Mouse (Mus musculus) olfactory bulb, adult 2 months (tissue): ENCODE measurements around the gene Iqca. TPM values are rescaled to one million over a fixed set of nuclear protein-coding genes. Genes with fewer than 3 reads are reported as not detected.

Experiments used
- H3K27ac ChIP-seq: fragments of 200-500 bp; 2 replicates; pipeline ENCODE4 v1.5.1; 2012; ENCODE audit warnings: low read depth, low read length; ENCODE audit not compliant: insufficient read depth
- H3K4me1 ChIP-seq: fragments of 200-500 bp; 2 replicates; pipeline ENCODE4 v1.6.1; 2012; ENCODE audit warnings: low read length; ENCODE audit not compliant: control insufficient read depth, insufficient read depth
- H3K4me3 ChIP-seq: fragments of 200-500 bp; 2 replicates; pipeline ENCODE4 v1.5.1; 2012; ENCODE audit warnings: mild to moderate bottlenecking, low read depth, low read length, moderate library complexity; ENCODE audit not compliant: insufficient read depth
- CTCF ChIP-seq: fragments of 200-500 bp; IDR thresholded peaks from 2 replicates; pipeline ENCODE4 v1.5.1; 2012; ENCODE audit warnings: low read depth, mild to moderate bottlenecking, low read length, moderate library complexity; ENCODE audit not compliant: insufficient read depth
- POLR2A ChIP-seq: fragments of 200-500 bp; IDR thresholded peaks from 2 replicates; pipeline ENCODE4 v1.6.1; 2012; ENCODE audit warnings: mild to moderate bottlenecking, low read depth, low read length, moderate library complexity; ENCODE audit not compliant: insufficient read depth
- WGBS: fragments of 180-500 bp; shearing (Covaris S2); methylation state at CpG from one replicate; pipeline ENCODE4 v1.1.7; 2018; 5-methylcytosine and 5-hydroxymethylcytosine counted together
- polyA plus RNA-seq: library from polyadenylated mRNA; stranded (reverse); fragments of >200 nt; gene quantifications from 2 replicates; pipeline ENCODE4 v1.2.4, GENCODE M21; 2012; ENCODE audit warnings: low replicate concordance; ENCODE audit not compliant: missing spikeins, insufficient read depth, insufficient read length

Gene Iqca
- polyA plus RNA-seq, 1 experiment, result not detected

DNA sequence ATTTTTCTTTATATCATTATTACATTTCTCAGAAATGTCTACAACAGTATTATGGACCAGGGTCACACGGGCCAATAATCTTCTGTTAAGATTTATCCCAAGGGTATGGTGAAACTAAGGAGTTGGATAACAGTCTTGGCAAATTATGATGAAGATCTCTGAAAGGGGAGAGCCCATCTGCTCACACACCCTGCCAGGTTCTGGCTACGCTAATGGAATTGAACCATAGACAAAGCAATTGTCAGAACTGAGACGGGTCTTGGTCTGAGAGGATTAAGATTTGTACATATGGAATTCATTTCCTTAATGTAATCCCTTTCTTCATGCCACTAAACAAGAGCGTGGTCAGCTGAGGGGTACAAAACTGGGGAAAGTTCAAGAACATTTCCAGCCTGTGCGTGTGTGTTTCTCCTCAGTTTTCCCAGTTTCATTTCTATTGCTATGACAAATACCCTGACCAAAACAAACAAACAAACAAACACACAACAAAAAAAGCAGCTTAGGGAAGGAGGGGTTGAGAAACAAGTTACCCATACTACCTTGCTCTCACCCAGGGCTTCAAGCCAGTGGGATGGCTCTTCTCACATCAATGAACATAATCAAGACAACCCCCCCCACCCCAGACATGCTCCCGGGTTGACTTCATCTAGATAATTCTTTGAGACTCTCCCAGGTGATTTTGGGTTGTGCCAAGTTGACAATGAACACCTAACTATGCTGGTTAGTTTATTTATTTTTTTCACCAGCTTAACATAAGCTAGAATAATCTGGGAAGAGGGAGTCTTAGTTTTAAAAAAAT, 64.8 kb downstream of the Iqca start:
- 87% methylated on average over 6 of the region's 6 CpGs for WGBS
- Histone ChIP-seq H3K4me1 (peaks cover 8% of the 10 kb centered on the region), H3K27ac (no peak overlapping the region)

DNA sequence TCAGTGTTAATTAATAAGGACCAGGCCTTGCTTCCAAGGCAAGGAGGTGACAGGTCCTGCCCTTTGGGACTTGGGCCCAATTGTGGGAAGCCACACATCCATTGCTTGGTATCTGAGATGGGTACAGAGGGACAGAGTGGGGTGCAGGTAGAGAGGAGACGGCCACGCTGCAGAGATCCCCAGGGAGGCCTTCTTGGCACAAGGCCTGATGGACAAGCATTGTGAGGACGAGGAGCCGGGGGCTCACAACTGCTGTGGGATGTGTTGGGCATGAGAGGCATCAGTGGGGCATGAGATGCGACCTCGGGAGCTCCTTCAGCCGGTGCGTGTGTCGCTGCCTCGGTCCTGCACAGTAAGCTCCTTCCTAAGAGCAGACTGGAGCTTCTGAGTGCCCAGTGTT, 66.7 kb downstream of the Iqca start:
- 86% methylated on average over 10 of the region's 10 CpGs for WGBS
- peaks cover 8% of the 10 kb centered on the region for H3K4me1 ChIP-seq
- TF ChIP-seq CTCF (no peak), POLR2A (no peak)
- H3K27ac ChIP-seq, result no peak overlapping the region
- no peak overlapping the region for H3K4me3 ChIP-seq

More for the DNA sequence above, 64.8 kb downstream of the Iqca start:
- H3K4me3 ChIP-seq, result no peak overlapping the region
- TF ChIP-seq POLR2A, result no peak
- no peak for TF ChIP-seq CTCF

DNA sequence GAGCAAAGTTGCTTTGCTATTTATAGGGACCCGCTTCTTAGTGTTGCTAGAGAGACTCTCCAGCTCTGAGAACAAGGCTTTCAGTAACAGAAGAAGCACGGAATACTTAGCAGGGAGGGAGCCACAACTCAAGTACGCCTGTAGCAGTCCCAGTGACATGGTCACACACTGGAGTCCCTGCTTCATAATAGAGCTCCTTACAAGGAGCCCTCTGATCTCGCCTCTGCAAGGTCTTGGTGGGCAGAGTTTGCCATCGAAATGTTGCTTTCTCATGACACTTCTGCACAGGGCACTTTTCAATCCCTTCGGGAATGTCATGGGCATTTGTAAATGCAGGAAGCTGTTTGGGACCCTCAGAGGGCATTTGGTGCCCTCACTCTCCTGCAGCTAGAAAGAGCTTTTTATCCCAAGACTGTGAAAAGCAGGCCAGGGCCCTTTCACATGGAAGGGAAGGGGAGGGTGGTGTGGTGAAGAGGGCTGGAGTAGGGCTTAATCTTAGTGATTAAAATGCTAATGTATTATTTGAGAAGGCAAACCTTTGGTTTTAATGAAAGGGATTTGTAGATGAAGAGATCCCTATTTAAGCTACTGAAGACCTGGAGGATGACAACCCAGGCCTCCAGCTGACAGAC, 67.6 kb downstream of the Iqca start:
- Histone ChIP-seq H3K4me3 (no peak overlapping the region), H3K27ac (0 out of 2 replicates have a peak overlapping the region, but pooled peaks have one; percentile 12), H3K4me1 (peaks cover 8% of the 10 kb centered on the region)
- TF ChIP-seq POLR2A (no peak), CTCF (no peak)
- 45% methylated on average over 6 of the region's 6 CpGs for WGBS

DNA sequence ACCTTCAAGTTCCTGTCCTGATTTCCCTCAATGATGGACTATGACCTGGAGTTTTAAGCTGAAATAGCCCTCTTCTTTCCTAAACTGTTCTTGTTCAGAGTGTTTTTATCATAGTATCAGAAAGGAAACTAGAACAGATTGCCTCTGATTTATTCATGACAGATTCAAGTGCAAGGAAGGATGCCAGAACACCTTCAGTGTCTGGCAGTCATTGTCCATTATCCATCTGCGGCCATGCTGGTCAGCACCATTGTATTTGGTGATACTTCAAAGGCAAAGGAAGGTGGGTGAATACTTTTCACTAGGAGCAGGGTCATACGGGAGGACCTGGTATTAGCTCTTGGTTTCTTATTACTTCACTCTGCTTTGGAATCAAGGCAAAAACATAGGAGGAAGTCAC, 76.9 kb downstream of the Iqca start:
- TF ChIP-seq CTCF, result no peak
- no peak overlapping the region for H3K4me3 ChIP-seq
- no peak overlapping the region for H3K27ac ChIP-seq
- WGBS, result 97% methylated on average over 2 of the region's 2 CpGs
- peaks cover 2% of the 10 kb centered on the region; the same call in 1 of the 2 replicates for H3K4me1 ChIP-seq

DNA sequence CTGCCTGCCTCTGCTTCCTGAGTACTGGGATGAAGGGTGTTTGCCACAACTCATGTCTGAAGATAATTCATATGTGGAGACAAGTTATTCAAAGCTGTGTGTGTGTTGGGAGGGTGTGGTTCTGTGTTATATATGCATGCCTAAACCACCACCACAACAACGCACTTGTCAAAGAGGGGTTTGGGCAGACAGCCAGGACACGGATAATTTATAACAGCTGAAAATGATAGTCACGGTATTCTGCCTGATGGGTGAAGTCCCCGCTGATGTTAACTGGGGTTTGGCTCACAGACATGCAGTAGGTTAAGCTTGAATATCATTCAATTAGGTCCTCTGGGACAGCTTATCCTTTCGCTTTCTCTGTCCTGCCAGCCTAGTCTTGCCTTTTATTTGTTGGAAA, 78.4 kb downstream of the Iqca start:
- no peak overlapping the region for H3K27ac ChIP-seq
- no peak overlapping the region for H3K4me3 ChIP-seq
- H3K4me1 ChIP-seq, result peaks cover 2% of the 10 kb centered on the region; the same call in 1 of the 2 replicates
- 73% methylated on average over 5 of the region's 5 CpGs for WGBS
- TF ChIP-seq CTCF, result no peak
- TF ChIP-seq POLR2A, result no peak

DNA sequence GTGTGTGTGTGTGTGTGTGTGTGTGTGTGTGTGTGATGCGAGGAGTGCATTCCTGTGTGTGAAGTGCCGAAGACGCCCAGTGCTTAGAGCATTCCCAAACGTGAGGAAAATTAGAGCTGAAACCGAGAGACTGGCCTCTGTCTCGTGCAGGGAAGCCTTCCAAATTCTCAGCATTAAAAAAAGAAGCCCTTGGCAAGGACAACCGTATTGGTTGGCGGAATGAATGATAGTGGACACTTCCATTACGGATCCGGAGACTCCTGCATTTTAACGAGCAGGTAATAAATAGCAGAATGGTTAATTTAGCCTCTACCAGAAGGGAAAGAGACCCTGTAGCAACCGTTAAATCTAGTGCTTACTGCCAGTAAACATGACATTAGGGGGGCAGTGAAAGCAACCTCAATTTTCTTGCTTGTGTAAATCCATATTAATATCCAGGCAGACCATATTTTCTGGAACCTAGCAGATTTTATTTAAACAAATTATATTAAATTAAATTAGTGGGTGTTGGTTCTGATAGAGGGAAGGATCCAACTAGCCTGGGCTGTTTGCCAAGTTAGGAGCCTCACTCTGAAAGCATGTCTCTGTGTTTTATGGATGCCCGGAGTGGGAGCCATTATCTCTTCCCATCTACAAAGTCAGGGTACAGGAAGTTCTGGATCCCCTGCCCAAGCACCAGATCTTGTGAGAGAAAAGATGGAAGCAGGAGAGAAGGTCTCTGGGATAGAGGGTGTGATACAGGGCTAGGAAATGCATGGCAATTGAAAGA, 81.2 kb downstream of the Iqca start:
- Histone ChIP-seq H3K4me3 (no peak overlapping the region), H3K4me1 (peaks cover 2% of the 10 kb centered on the region; the same call in 1 of the 2 replicates), H3K27ac (no peak overlapping the region)
- 46% methylated on average over 13 of the region's 13 CpGs for WGBS
- TF ChIP-seq POLR2A (no peak), CTCF (no peak)

DNA sequence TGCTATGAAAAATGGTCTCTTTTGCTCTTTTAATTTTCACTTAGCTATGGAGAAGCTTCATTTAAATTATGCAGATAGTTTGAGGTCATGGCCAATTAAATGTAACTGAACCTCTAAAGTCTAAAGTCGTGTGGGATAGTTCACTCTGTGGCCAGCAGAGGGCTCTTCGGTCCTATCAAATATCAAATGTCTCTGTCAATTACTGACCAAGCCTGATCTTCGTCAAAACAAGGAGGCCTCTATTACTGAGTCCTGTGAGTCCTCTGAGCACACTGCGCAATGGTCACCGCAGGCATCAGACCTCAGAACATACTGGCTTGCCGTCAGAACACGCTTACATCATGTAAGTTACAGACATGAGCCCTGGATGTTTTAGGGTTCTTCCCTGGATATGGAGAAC, 92.6 kb downstream of the Iqca start:
- TF ChIP-seq POLR2A (no peak), CTCF (no peak)
- WGBS, result 13% methylated on average over 7 of the region's 7 CpGs

DNA sequence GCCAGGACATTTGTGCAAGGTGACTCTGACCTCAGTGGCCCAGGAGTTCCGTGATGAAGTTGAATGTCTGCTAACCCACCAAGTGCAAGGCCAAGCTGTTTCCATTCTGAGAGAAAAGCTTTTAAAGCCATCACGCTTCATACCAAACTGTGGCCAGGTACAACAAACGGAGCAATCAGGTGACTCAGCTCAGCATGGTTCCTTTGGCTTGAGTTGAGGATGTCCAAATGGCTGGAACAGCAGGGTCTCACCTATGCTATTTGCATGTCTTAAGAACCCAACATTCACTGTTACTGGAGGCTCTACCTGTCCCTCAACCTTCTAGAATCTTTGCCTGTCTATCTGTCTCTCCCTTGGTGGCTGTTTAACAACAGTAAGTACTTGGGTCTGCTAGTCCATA, 93.1 kb downstream of the Iqca start:
- TF ChIP-seq POLR2A (no peak), CTCF (no peak)
- Histone ChIP-seq H3K4me1 (peaks cover 2% of the 10 kb centered on the region), H3K4me3 (no peak overlapping the region), H3K27ac (no peak overlapping the region)
- 78% methylated on average over 3 of the region's 3 CpGs for WGBS

More for the DNA sequence above, 92.6 kb downstream of the Iqca start:
- Histone ChIP-seq H3K4me1 (peaks cover 2% of the 10 kb centered on the region), H3K27ac (no peak overlapping the region), H3K4me3 (no peak overlapping the region)

DNA sequence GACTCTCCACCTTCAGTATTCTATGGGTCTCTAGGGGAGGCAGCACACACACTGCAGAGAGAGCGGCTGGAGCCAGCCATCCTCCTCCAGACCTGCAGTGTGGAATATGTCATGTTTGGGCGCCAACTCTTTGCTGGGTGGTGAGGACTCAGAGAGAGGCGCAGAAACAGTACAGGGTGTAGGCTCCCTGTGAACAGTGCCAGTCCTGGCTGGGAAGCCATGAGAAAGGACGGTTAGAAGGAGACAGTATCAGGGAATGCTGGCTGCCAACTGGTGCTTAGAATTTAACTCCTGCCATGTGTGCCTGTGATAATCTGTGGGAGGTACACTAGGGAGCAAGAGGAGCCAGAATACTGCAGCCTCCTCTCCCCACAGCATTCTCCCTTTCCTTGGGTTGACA, 98.2 kb downstream of the Iqca start:
- H3K4me3 ChIP-seq, result no peak overlapping the region
- 0 out of 2 replicates have a peak, but pooled peaks cover 5% of the 10 kb centered on the region for H3K4me1 ChIP-seq
- no peak for TF ChIP-seq POLR2A
- TF ChIP-seq CTCF, result no peak
- H3K27ac ChIP-seq, result no peak overlapping the region
- 76% methylated on average over 4 of the region's 4 CpGs for WGBS
